Mouse (Mus musculus) testis, adult 2 months (tissue): ENCODE results near the gene Baiap3.

Experiments used
- CTCF ChIP-seq: fragments of 200-500 bp; IDR thresholded peaks from 2 replicates; pipeline ENCODE4 v1.5.1; 2012; ENCODE audit warnings: low read depth, mild to moderate bottlenecking, inconsistent platforms, low read length, moderate library complexity; ENCODE audit not compliant: control insufficient read depth, insufficient read depth, insufficient replicate concordance
- POLR2A ChIP-seq: fragments of 200-500 bp; IDR thresholded peaks from 2 replicates; pipeline ENCODE4 v1.6.1; 2012; ENCODE audit warnings: low read depth, mild to moderate bottlenecking, inconsistent platforms, low read length, moderate library complexity; ENCODE audit not compliant: control insufficient read depth

GRCm38 (mm10) chr17:25230700-25231099, 25.5 kb downstream of the Baiap3 start:
- TF ChIP-seq POLR2A: no peak
- TF ChIP-seq CTCF: no peak
